Mouse (Mus musculus) erythroblast, embryonic 14.5 days (primary cell): ENCODE measurements around the gene Bcl10.

Experiments used
- GATA1 ChIP-seq: IDR thresholded peaks from 2 replicates; pipeline ENCODE4 v1.6.1; 2012; ENCODE audit warnings: low read length, inconsistent platforms, mixed read lengths
- TAL1 ChIP-seq: IDR thresholded peaks from 3 replicates; pipeline ENCODE4 v1.6.1; 2012; ENCODE audit warnings: low read length, inconsistent platforms, mixed read lengths

- TF ChIP-seq GATA1 (no peak), TAL1 (no peak)
These were observed 9.3 kb upstream of the Bcl10 start for GRCm38 (mm10) chr3:145913263-145913662.
